Mouse (Mus musculus) embryonic fibroblast, embryonic 13.5 days (primary cell): Measurements from ENCODE around the gene Hcn3. TPM values are rescaled to one million over a fixed set of nuclear protein-coding genes. Genes with fewer than 3 reads are reported as not detected.

Experiments used
- H3K27ac ChIP-seq: 2 replicates; pipeline ENCODE4 v1.5.1; 2012; ENCODE audit warnings: low read length, control low read depth, inconsistent platforms; ENCODE audit not compliant: insufficient read depth
- H3K4me1 ChIP-seq: 2 replicates; pipeline ENCODE4 v1.6.1; 2011; ENCODE audit warnings: low read length; ENCODE audit not compliant: control insufficient read depth, insufficient read depth
- H3K4me3 ChIP-seq: 2 replicates; pipeline ENCODE4 v1.5.1; 2011; ENCODE audit warnings: mild to moderate bottlenecking, control low read depth, low read length; ENCODE audit not compliant: insufficient read depth
- CTCF ChIP-seq: IDR thresholded peaks from 2 replicates; pipeline ENCODE4 v1.5.1; 2011; ENCODE audit warnings: mild to moderate bottlenecking, control low read depth, low read length, moderate library complexity, borderline replicate concordance; ENCODE audit not compliant: insufficient read depth
- POLR2A ChIP-seq: IDR thresholded peaks from 2 replicates; pipeline ENCODE4 v1.6.1; 2011; ENCODE audit warnings: low read depth, mild to moderate bottlenecking, control low read depth, low read length, moderate library complexity
- polyA plus RNA-seq: library from polyadenylated mRNA; stranded (reverse); fragments of >200 nt; gene quantifications from 2 replicates; pipeline ENCODE4 v1.2.4, GENCODE M21; 2011; ENCODE audit warnings: low read depth; ENCODE audit not compliant: missing spikeins, insufficient read length

Hcn3 gene
- polyA plus RNA-seq, 1 experiment, result 1.0 TPM

GRCm38 (mm10) chr3:89147979-89148311 is 12.1 kb downstream of the Hcn3 start:
- Histone ChIP-seq H3K27ac (no peak overlapping the region), H3K4me3 (no peak overlapping the region), H3K4me1 (no peaks in the 10 kb centered on the region)
- TF ChIP-seq POLR2A, result no peak
- no peak for TF ChIP-seq CTCF

DNA sequence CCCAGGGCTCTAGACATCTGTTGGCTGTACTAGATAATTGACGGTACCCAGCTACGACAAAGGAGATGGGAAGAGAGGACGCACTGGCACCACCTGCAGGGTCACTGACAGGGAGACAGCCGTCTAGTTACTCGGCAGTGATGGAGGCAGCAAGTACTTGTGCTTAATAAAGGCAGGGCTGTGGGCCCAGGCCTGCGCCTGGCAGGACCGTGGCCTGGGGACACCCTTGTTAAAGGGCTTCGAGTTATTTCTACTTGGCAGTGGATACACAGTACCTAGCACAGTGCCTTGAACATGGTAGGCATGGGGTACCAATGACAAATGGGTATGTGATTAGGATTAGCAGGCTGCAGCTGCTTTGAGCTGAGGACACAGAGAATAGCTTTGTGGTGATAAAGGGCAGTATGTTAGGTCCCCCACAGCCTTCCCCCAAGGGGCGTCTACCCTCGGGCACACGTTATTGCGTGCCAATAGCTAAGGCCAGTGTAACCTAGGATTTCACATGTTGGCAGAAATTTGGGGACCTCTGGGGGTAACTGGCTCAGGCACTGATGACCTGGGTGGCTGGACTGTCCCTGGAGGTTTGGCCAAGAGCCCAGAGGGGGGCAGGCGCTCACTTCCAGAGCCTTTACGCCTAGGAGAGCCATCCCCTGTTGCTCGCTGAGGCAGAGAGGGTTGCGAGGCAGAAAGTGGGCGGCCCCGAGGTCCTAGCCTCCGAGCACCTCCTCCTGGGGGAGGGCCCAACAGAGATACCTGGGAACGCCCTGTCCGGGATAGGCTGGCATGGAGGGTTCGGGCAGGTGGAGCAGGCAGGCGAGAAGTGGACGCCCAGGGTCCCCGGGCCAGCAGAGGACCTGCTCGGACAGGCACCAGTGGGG is 12.7 kb downstream of the Hcn3 start:
- Histone ChIP-seq H3K4me1 (no peaks in the 10 kb centered on the region), H3K27ac (no peak overlapping the region), H3K4me3 (no peak overlapping the region)
- TF ChIP-seq CTCF, result no peak
- no peak for TF ChIP-seq POLR2A

DNA sequence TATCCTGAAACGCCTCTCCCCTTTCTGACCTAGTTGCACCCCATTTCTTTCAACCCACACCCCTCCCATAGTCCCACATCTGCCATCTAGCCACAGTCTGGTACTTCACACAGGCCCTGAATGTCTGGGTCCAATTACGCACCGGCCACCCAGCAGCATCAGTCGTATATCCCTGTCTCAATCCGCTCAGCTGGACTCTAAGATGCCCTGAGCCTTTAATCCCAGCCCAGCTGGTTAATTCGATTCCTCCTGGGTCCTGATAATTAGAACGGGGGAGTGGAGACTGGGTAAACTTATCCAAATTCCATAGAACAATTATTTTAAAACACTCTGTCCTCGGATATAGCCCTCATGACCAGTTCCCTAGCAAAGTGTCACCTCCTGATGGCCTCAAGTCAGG is 14.4 kb downstream of the Hcn3 start:
- Histone ChIP-seq H3K27ac (no peak overlapping the region), H3K4me3 (no peak overlapping the region), H3K4me1 (no peaks in the 10 kb centered on the region)
- TF ChIP-seq POLR2A (no peak), CTCF (no peak)

DNA sequence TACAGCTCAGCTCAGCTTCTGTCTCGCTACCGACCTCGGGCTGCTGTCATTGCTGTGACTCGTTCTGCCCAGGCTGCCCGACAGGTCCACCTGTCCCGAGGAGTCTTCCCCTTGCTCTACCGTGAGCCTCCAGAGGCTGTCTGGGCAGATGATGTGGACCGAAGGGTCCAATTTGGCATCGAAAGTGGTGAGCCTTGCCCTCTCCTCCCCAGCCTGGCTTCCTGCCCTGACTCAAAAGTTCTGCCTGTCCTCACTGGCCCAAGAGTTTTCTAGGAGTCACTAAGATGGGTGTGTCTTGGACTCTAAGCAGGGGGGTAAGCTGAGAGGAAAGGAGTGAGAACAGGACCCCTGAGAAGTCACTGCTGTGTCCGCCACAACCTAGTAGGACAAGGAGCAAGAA is 15.2 kb downstream of the Hcn3 start:
- no peak for TF ChIP-seq CTCF
- TF ChIP-seq POLR2A, result no peak
- Histone ChIP-seq H3K27ac (no peak overlapping the region), H3K4me3 (no peak overlapping the region), H3K4me1 (no peaks in the 10 kb centered on the region)

GRCm38 (mm10) chr3:89136365-89136764 is 23.6 kb downstream of the Hcn3 start:
- no peak overlapping the region for H3K4me3 ChIP-seq
- no peak overlapping the region for H3K27ac ChIP-seq
- no peaks in the 10 kb centered on the region for H3K4me1 ChIP-seq
- TF ChIP-seq CTCF, result no peak
- no peak for TF ChIP-seq POLR2A

GRCm38 (mm10) chr3:89135958-89136357 is 24.0 kb downstream of the Hcn3 start, which contains the start of gene Pklr:
TSS of gene Pklr (plus strand) at chr3:89136142.
- TF ChIP-seq POLR2A (no peak), CTCF (no peak)
- no peak within 1 kb of the TSS for H3K4me3 ChIP-seq
- H3K27ac ChIP-seq, result no peak within 1 kb of the TSS
- H3K4me1 ChIP-seq, result no peaks in the 10 kb centered on the region

- no peak overlapping the region for H3K27ac ChIP-seq
- H3K4me1 ChIP-seq, result no peaks in the 10 kb centered on the region
- TF ChIP-seq POLR2A (no peak), CTCF (no peak)
- no peak overlapping the region for H3K4me3 ChIP-seq
Observed at GRCm38 (mm10) chr3:89133752-89134151, 26.2 kb downstream of the Hcn3 start.

- no peak overlapping the region for H3K4me3 ChIP-seq
- TF ChIP-seq POLR2A (no peak), CTCF (no peak)
- H3K4me1 ChIP-seq, result no peaks in the 10 kb centered on the region
- H3K27ac ChIP-seq, result no peak overlapping the region
Observed at GRCm38 (mm10) chr3:89133063-89133450, 26.9 kb downstream of the Hcn3 start.

DNA sequence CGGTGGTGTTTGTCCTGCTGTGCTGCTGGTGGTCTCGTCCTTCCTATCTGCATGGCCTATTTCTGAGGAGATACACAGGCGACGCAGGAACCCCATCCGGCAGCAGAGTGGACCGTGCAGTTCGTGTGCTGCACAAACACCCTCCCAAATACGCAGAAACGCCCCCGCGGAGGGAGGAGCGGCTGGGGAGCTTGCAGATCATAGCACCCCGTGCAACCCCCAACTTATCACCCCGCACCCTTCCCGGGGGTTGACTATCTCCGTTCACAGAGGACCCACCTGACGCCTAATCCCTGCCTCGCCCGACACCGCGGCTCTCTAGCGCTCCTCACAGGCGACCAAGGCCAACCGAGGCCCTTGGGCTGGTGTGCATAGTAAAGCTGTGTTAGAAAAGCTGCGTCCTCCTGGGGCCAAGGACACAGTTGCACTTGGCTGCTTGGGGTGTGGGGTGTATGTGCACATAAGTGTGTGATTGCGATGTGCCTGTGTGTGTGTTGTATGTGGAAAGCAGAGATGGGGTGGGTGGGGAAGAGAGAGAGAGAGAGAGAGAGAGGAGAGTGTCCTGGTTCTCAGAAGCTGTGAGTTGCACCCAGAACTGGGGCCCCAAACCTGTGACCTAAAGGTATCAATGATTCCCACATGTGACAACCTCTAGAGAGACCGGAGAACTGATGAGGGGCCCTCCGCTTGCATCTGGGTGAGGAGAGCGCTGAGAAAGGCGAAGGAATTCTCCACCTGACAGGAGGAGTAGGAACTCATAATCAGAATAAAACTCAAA is 27.5 kb downstream of the Hcn3 start:
- no peak for TF ChIP-seq CTCF
- no peak for TF ChIP-seq POLR2A
- no peak overlapping the region for H3K4me3 ChIP-seq
- H3K27ac ChIP-seq, result no peak overlapping the region
- H3K4me1 ChIP-seq, result no peaks in the 10 kb centered on the region

DNA sequence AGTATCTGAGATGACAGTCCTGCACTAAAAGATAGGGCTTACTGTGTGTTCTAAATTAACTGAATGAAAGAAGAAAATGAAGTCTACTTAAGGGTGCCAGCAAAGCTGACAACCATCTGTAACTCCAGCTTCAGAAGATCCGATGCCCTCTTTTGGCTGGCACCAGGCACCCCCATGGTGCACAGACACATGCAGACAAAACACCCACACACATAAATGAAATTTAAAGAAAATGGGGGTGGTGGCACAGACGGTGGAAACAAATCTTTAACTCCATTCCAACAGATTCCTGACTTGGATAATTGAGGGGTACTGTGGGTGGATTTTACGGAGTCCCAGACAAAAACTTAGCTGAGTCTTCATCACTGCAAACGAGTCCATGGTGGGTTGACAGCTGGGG is 28.2 kb downstream of the Hcn3 start:
- Histone ChIP-seq H3K4me1 (no peaks in the 10 kb centered on the region), H3K4me3 (no peak overlapping the region), H3K27ac (no peak overlapping the region)
- TF ChIP-seq CTCF (no peak), POLR2A (no peak)
